Comparison of ENCODE assay signal across 12 mouse cellular contexts in the genomic region with DNA sequence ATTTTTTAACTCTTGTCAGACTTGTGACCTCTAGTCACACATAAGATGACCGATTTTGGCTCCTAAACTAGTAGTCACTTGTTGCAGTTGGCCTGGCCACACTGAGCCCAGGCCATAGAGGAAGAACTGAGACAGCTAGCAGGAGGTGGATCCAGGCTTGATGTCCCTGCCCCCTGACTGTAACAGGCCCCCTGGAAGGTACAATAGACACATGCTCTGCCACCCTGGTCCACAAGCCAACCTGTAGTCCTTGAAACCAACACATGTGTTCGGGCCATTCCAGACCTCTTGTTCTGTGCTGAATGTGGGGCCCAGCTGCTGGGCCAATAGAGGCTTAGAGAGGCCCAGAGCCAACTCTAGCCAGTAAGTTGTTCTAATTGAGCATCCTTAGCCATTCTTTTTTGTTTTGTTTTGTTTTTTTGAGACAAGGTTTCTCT. TPM values are rescaled to one million over a fixed set of nuclear protein-coding genes. Genes with fewer than 3 reads are reported as not detected.
DNase-seq lines count a peak whose midpoint lies in the region; ATAC-seq lines count a peak whose summit lies in the region.
"Had no signal": no experiment of that assay in that cellular context is flagged by ENCODE, and none has a peak within 500 bp of the region (broad histone marks: within the 10 kb centered on the region; RNA-seq: fewer than 3 reads in every experiment).

No protein-coding gene starts in this region.

- H3K4me1 ChIP-seq in hindbrain, embryonic 10.5 days (replicated peaks): peaks cover 42% of the 10 kb centered on the region
- peaks cover 22% of the 10 kb centered on the region for H3K4me1 ChIP-seq in hindbrain, embryonic 16.5 days (ENCODE audit: control insufficient read depth, insufficient read depth, low read depth, low read length)
- H3K4me1 ChIP-seq in liver, embryonic 11.5 days (replicated peaks; ENCODE audit: control insufficient read depth, insufficient read depth, low read length): peaks cover 44% of the 10 kb centered on the region

- H3K4me2 ChIP-seq in hindbrain, embryonic 16.5 days (ENCODE audit: low read length): no peak overlapping the region
- no peak overlapping the region for H3K4me2 ChIP-seq in liver, embryonic 11.5 days
- H3K4me2 ChIP-seq: forebrain, embryonic 13.5 days had no signal

- no peak for DNase-seq in hindbrain, embryonic 10.5 days (ENCODE audit: low spot score)
- DNase-seq in thymus, postnatal 0 days (ENCODE audit: low spot score): peak; percentile 1
- DNase-seq in thymus, postnatal 10 days (ENCODE audit: low spot score in 2 of 2): no peak
- DNase-seq in liver, embryonic 11.5 days (ENCODE audit: low spot score): no peak
- no peak for DNase-seq in urinary bladder, postnatal 36 days (ENCODE audit: low spot score in 2 of 2)
- DNase-seq in layer of hippocampus, postnatal 36 days: no peak
- DNase-seq: embryo, embryonic 11 days; gastrocnemius, postnatal 14 days; kidney, adult 8-10 months had no signal

- WGBS in hindbrain, embryonic 10.5 days: 80% methylated on average over 2 of the region's 2 CpGs
- 90% methylated on average over 2 of the region's 2 CpGs for WGBS in hindbrain, embryonic 16.5 days
- 75% methylated on average over 2 of the region's 2 CpGs for WGBS in liver, embryonic 11.5 days

- ATAC-seq in hindbrain, embryonic 16.5 days: no peak
- ATAC-seq in liver, embryonic 11.5 days (replicated peaks; ENCODE audit: low FRiP score): no peak
- ATAC-seq: forebrain, embryonic 13.5 days had no signal

- H3K36me3 ChIP-seq in hindbrain, embryonic 10.5 days: peaks cover 20% of the 10 kb centered on the region
- H3K36me3 ChIP-seq in hindbrain, embryonic 16.5 days (ENCODE audit: control insufficient read depth, insufficient read depth, low read length): peaks cover 6% of the 10 kb centered on the region
- H3K36me3 ChIP-seq in liver, embryonic 11.5 days (ENCODE audit: control insufficient read depth, insufficient read depth, low read length): 0 out of 2 replicates have a peak, but pooled peaks cover 5% of the 10 kb centered on the region

- H3K9ac ChIP-seq in hindbrain, embryonic 16.5 days (ENCODE audit: low read depth, low read length): no peak overlapping the region
- H3K9ac ChIP-seq in liver, embryonic 11.5 days (ENCODE audit: low read depth, low read length): no peak overlapping the region; the same call in 1 of the 2 replicates

- H3K27me3 ChIP-seq in hindbrain, embryonic 10.5 days (ENCODE audit: insufficient read depth, poor library complexity, severe bottlenecking): no peaks in the 10 kb centered on the region
- H3K27me3 ChIP-seq in hindbrain, embryonic 16.5 days (replicated peaks; ENCODE audit: control insufficient read depth, insufficient read depth, low read length): no peaks in the 10 kb centered on the region
- no peaks in the 10 kb centered on the region for H3K27me3 ChIP-seq in liver, embryonic 11.5 days (replicated peaks; ENCODE audit: control insufficient read depth, insufficient read depth, low read length)
- H3K27me3 ChIP-seq: forebrain, embryonic 13.5 days had no signal

- no peak overlapping the region for H3K4me3 ChIP-seq in hindbrain, embryonic 10.5 days
- H3K4me3 ChIP-seq in hindbrain, embryonic 16.5 days (ENCODE audit: low read length): no peak overlapping the region
- H3K4me3 ChIP-seq in liver, embryonic 11.5 days (ENCODE audit: low read depth, low read length): no peak overlapping the region
- H3K4me3 ChIP-seq: forebrain, embryonic 13.5 days had no signal

- peak overlapping the region; percentile 69 for H3K27ac ChIP-seq in hindbrain, embryonic 10.5 days
- no peak overlapping the region for H3K27ac ChIP-seq in hindbrain, embryonic 16.5 days (ENCODE audit: low read depth, low read length)
- H3K27ac ChIP-seq in liver, embryonic 11.5 days (ENCODE audit: low read depth, low read length): peak overlapping the region; percentile 99; the same call in 1 of the 2 replicates

- H3K9me3 ChIP-seq in hindbrain, embryonic 10.5 days: no peaks in the 10 kb centered on the region
- H3K9me3 ChIP-seq in hindbrain, embryonic 16.5 days (ENCODE audit: control insufficient read depth, low read length): no peaks in the 10 kb centered on the region
- H3K9me3 ChIP-seq in liver, embryonic 11.5 days (ENCODE audit: control insufficient read depth, low read length): no peaks in the 10 kb centered on the region
- H3K9me3 ChIP-seq: forebrain, embryonic 13.5 days; G1E had no signal

RNA-seq across cellular contexts. Expression of gene Mknk2, which starts 2.4 kb away (rescaled TPM):
- polyA plus RNA-seq in hindbrain, embryonic 10.5 days (2016; fragmentation: Nextera tagmentation; extraction: Ambion mirVana): 93.2 and 97.8 TPM in 2 replicates
- 35.6 and 55.7 TPM in 2 replicates for polyA plus RNA-seq in hindbrain, embryonic 16.5 days (2015; fragmentation: Nextera tagmentation; extraction: Ambion mirVana)
- 119 and 125 TPM in 2 replicates for polyA plus RNA-seq in thymus, postnatal 0 days (2015; fragmentation: Nextera tagmentation; extraction: Ambion mirVana)
- 124 and 128 TPM in 2 replicates for polyA plus RNA-seq in liver, embryonic 11.5 days (2014; fragmentation: Nextera tagmentation; extraction: Ambion mirVana)
- total RNA-seq in layer of hippocampus, postnatal 36 days (2021): 10 to 100 TPM; 44.7 to 52.3 TPM

RNA-seq across cellular contexts. Expression of gene Mob3a, which starts 21.5 kb away (rescaled TPM):
- 68.8 and 77.2 TPM in 2 replicates for polyA plus RNA-seq in hindbrain, embryonic 10.5 days (2016; fragmentation: Nextera tagmentation; extraction: Ambion mirVana)
- 56.9 and 59.5 TPM in 2 replicates for polyA plus RNA-seq in hindbrain, embryonic 16.5 days (2015; fragmentation: Nextera tagmentation; extraction: Ambion mirVana)
- 107 and 114 TPM in 2 replicates for polyA plus RNA-seq in thymus, postnatal 0 days (2015; fragmentation: Nextera tagmentation; extraction: Ambion mirVana)
- polyA plus RNA-seq in liver, embryonic 11.5 days (2014; fragmentation: Nextera tagmentation; extraction: Ambion mirVana): 56.7 and 57.3 TPM in 2 replicates
- 10 to 100 TPM; 16.0 to 16.1 TPM for total RNA-seq in layer of hippocampus, postnatal 36 days (2021)

RNA-seq across cellular contexts. Expression of gene Izumo4, which starts 21.7 kb away (rescaled TPM):
- 13.7 and 18.7 TPM in 2 replicates for polyA plus RNA-seq in hindbrain, embryonic 10.5 days (2016; fragmentation: Nextera tagmentation; extraction: Ambion mirVana)
- polyA plus RNA-seq in hindbrain, embryonic 16.5 days (2015; fragmentation: Nextera tagmentation; extraction: Ambion mirVana): 43.7 and 50.4 TPM in 2 replicates
- 17.8 and 20.1 TPM in 2 replicates for polyA plus RNA-seq in thymus, postnatal 0 days (2015; fragmentation: Nextera tagmentation; extraction: Ambion mirVana)
- 5.7 and 6.8 TPM in 2 replicates for polyA plus RNA-seq in liver, embryonic 11.5 days (2014; fragmentation: Nextera tagmentation; extraction: Ambion mirVana)
- 10 to 100 TPM; 49.7 to 57.0 TPM for total RNA-seq in layer of hippocampus, postnatal 36 days (2021)

RNA-seq across cellular contexts. Expression of gene Btbd2, which starts 23.4 kb away (rescaled TPM):
- polyA plus RNA-seq in hindbrain, embryonic 10.5 days (2016; fragmentation: Nextera tagmentation; extraction: Ambion mirVana): 77.0 and 77.1 TPM in 2 replicates
- polyA plus RNA-seq in hindbrain, embryonic 16.5 days (2015; fragmentation: Nextera tagmentation; extraction: Ambion mirVana): 21.2 and 83.2 TPM in 2 replicates
- 31.6 and 31.9 TPM in 2 replicates for polyA plus RNA-seq in thymus, postnatal 0 days (2015; fragmentation: Nextera tagmentation; extraction: Ambion mirVana)
- polyA plus RNA-seq in liver, embryonic 11.5 days (2014; fragmentation: Nextera tagmentation; extraction: Ambion mirVana): 38.0 and 38.4 TPM in 2 replicates
- 100 to 1,000 TPM; 102 to 106 TPM for total RNA-seq in layer of hippocampus, postnatal 36 days (2021)

RNA-seq across cellular contexts. Expression of gene Csnk1g2, which starts 57.6 kb away (rescaled TPM):
- polyA plus RNA-seq in hindbrain, embryonic 10.5 days (2016; fragmentation: Nextera tagmentation; extraction: Ambion mirVana): 169 and 180 TPM in 2 replicates
- 24.9 and 77.7 TPM in 2 replicates for polyA plus RNA-seq in hindbrain, embryonic 16.5 days (2015; fragmentation: Nextera tagmentation; extraction: Ambion mirVana)
- polyA plus RNA-seq in thymus, postnatal 0 days (2015; fragmentation: Nextera tagmentation; extraction: Ambion mirVana): 153 and 160 TPM in 2 replicates
- polyA plus RNA-seq in liver, embryonic 11.5 days (2014; fragmentation: Nextera tagmentation; extraction: Ambion mirVana): 92.3 and 96.1 TPM in 2 replicates
- 100 to 1,000 TPM; 216 to 241 TPM for total RNA-seq in layer of hippocampus, postnatal 36 days (2021)
